Comparison of ENCODE assay signal across 16 mouse cellular contexts in genomic region chr11:117724604-117725301, GRCm38 (mm10). TPM values are rescaled to one million over a fixed set of nuclear protein-coding genes. Genes with fewer than 3 reads are reported as not detected.
DNase-seq lines count a peak whose midpoint lies in the region; ATAC-seq and TF ChIP-seq lines count a peak whose summit lies in the region.
"Had no signal": no experiment of that assay in that cellular context is flagged by ENCODE, and none has a peak within 500 bp of the region (broad histone marks: within the 10 kb centered on the region; RNA-seq: fewer than 3 reads in every experiment).

No protein-coding gene starts in this region.

- peaks cover 5 to 17% of the 10 kb centered on the region in 2 experiments for H3K4me1 ChIP-seq in MEL (ENCODE audit: control insufficient read depth in 1 of 2, insufficient read depth in 2 of 2, low read length in 2 of 2)
- H3K4me1 ChIP-seq: forebrain, embryonic 13.5 days had no signal

- no peak for TF ChIP-seq POLR2A in MEL (IDR thresholded peaks at IDR 0.05; ENCODE audit: control insufficient read depth in 1 of 2, insufficient read depth in 1 of 2, low read depth in 1 of 2, low read length in 2 of 2, poor library complexity in 1 of 2)

- intact Hi-C loops in gastrocnemius, adult 2 months (cut with DNase I) = no loop called here
- intact Hi-C loops in gastrocnemius, postnatal 36 days (cut with DNase I) = no loop called here

- H3K9me3 ChIP-seq in MEL (replicated peaks; ENCODE audit: insufficient read depth, low read length) = no peaks in the 10 kb centered on the region
- H3K9me3 ChIP-seq: embryonic facial prominence, embryonic 12.5 days; forebrain, embryonic 13.5 days; neural tube, embryonic 13.5 days had no signal

- TF ChIP-seq CTCF in gastrocnemius, adult 2 months (IDR thresholded peaks at IDR 0.05) = no peak
- no peak for TF ChIP-seq CTCF in MEL (IDR thresholded peaks at IDR 0.05 in 2 of 3, conservative IDR thresholded peaks at IDR 0.05 in 1 of 3; ENCODE audit: control insufficient read depth in 1 of 3, insufficient read depth in 1 of 3, low read depth in 2 of 3, low read length in 3 of 3, poor library complexity in 1 of 3, severe bottlenecking in 1 of 3)

- DNase-seq in gastrocnemius, adult 2 months = no peak
- no peak for DNase-seq in gastrocnemius, postnatal 36 days
- DNase-seq in MEL (ENCODE audit: low read depth, low spot score) = peak; percentile 64
- DNase-seq in skeletal muscle tissue, adult 2 months (ENCODE audit: low read depth, low spot score) = peak; percentile 25
- DNase-seq in cerebellum, postnatal 4 days (ENCODE audit: low spot score in 2 of 2) = no peak
- DNase-seq in urinary bladder, adult 2 months (ENCODE audit: low spot score) = no peak
- DNase-seq: cerebellum, adult 9-10 months; heart, adult 11 months; kidney, adult 18-20 months; lung, adult 2 months; right cerebral cortex, postnatal 14 days had no signal

- H3K9ac ChIP-seq in MEL (ENCODE audit: control insufficient read depth, low read depth, low read length, poor library complexity, severe bottlenecking) = no peak overlapping the region
- H3K9ac ChIP-seq: embryonic facial prominence, embryonic 12.5 days; forebrain, embryonic 13.5 days; neural tube, embryonic 13.5 days had no signal

- no peak for TF ChIP-seq EP300 in MEL (IDR thresholded peaks at IDR 0.05; ENCODE audit: low read depth in 1 of 2, low read length in 2 of 2)

- peak; percentile 91 for ATAC-seq in granulocyte monocyte progenitor cell, adult 5-6 weeks (replicated peaks; ENCODE audit: poor library complexity, severe bottlenecking)
- ATAC-seq in megakaryocyte-erythroid progenitor cell, adult 5-6 weeks (replicated peaks; ENCODE audit: low FRiP score, low TSS enrichment, poor library complexity, severe bottlenecking) = no peak
- ATAC-seq: forebrain, embryonic 13.5 days had no signal

- H3K36me3 ChIP-seq in MEL (ENCODE audit: control insufficient read depth in 1 of 2, insufficient read depth in 2 of 2, low read length in 2 of 2) = peaks cover 7 to 12% of the 10 kb centered on the region in 2 experiments

- no peak overlapping the region for H3K4me3 ChIP-seq in gastrocnemius, adult 2 months
- H3K4me3 ChIP-seq in MEL (ENCODE audit: control insufficient read depth in 1 of 2, insufficient read depth in 1 of 2, low read depth in 2 of 2, low read length in 2 of 2) = no peak overlapping the region
- H3K4me3 ChIP-seq: embryonic facial prominence, embryonic 12.5 days; forebrain, embryonic 13.5 days; neural tube, embryonic 13.5 days had no signal

- no peaks in the 10 kb centered on the region for H3K79me2 ChIP-seq in MEL (ENCODE audit: control insufficient read depth, insufficient read depth, low read length, poor library complexity)

- H3K27me3 ChIP-seq in MEL (ENCODE audit: control insufficient read depth in 1 of 2, insufficient read depth in 2 of 2, low read length in 2 of 2) = no peaks in the 10 kb centered on the region
- H3K27me3 ChIP-seq: embryonic facial prominence, embryonic 12.5 days; forebrain, embryonic 13.5 days; neural tube, embryonic 13.5 days had no signal

- TF ChIP-seq RAD21 in MEL (IDR thresholded peaks at IDR 0.05; ENCODE audit: low read depth, low read length) = no peak

- H3K27ac ChIP-seq in gastrocnemius, adult 2 months = peak overlapping the region; percentile 38
- H3K27ac ChIP-seq in MEL (ENCODE audit: control insufficient read depth, low read depth, low read length) = no peak overlapping the region
- H3K27ac ChIP-seq: embryonic facial prominence, embryonic 12.5 days; forebrain, embryonic 13.5 days; neural tube, embryonic 13.5 days had no signal

TF ChIP-seq in MEL, 35 proteins besides CTCF, POLR2A, EP300 and RAD21:
- 0 out of 2 replicates have a peak, but pooled peaks have one; percentile 42 for TF ChIP-seq TBP (IDR thresholded peaks at IDR 0.05; ENCODE audit: low read depth, low read length)
- TF ChIP-seq MYB (IDR thresholded peaks at IDR 0.05; ENCODE audit: low read depth, low read length) = no peak

RNA-seq across cellular contexts. Expression of gene Tmc8, which starts 57.1 kb away (rescaled TPM):
- 1 to 10 TPM; 1.0 TPM for total RNA-seq in gastrocnemius, adult 2 months (2021)
- 1 to 10 TPM; 1.2 to 1.7 TPM for total RNA-seq in gastrocnemius, postnatal 36 days (2021)
- 15.4 TPM in 2 replicates for total RNA-seq in MEL (2012; rRNA removed)
- 10 to 100 TPM in 1 of 2 experiments, not detected in 1; 23.5 TPM for polyA plus RNA-seq in MEL (2012; ENCODE audit: insufficient read depth in 1 of 2, insufficient read length in 2 of 2, low read depth in 1 of 2, low replicate concordance in 2 of 2, missing spikeins in 1 of 2)
- 1.5 and 3.6 TPM in 2 replicates for total RNA-seq in granulocyte monocyte progenitor cell, adult 5-6 weeks (2014; fragmentation: Nextera tagmentation)
- total RNA-seq in granulocyte monocyte progenitor cell, adult 5-6 weeks (2017) = 0.95 and 1.8 TPM in 2 replicates
- 3.1 and 3.4 TPM in 2 replicates for polyA plus RNA-seq in urinary bladder, adult 2 months (2012; rRNA removed)
- 16.2 and 38.2 TPM in 2 replicates for total RNA-seq in megakaryocyte-erythroid progenitor cell, adult 5-6 weeks (2014; fragmentation: Nextera tagmentation)
- 7.3 and 11.3 TPM in 2 replicates for total RNA-seq in megakaryocyte-erythroid progenitor cell, adult 5-6 weeks (2017)

RNA-seq across cellular contexts. Expression of gene Tmc6, which starts 57.2 kb away (rescaled TPM):
- 1 to 10 TPM; 4.3 to 4.5 TPM for total RNA-seq in gastrocnemius, adult 2 months (2021)
- total RNA-seq in gastrocnemius, postnatal 36 days (2021) = 1 to 10 TPM; 5.8 to 5.9 TPM
- total RNA-seq in MEL (2012; rRNA removed) = 52.0 and 61.2 TPM in 2 replicates
- 10 to 100 TPM in 1 of 2 experiments, not detected in 1; 48.8 TPM for polyA plus RNA-seq in MEL (2012; ENCODE audit: insufficient read depth in 1 of 2, insufficient read length in 2 of 2, low read depth in 1 of 2, low replicate concordance in 2 of 2, missing spikeins in 1 of 2)
- 32.7 and 71.6 TPM in 2 replicates for total RNA-seq in granulocyte monocyte progenitor cell, adult 5-6 weeks (2014; fragmentation: Nextera tagmentation)
- 12.6 and 20.6 TPM in 2 replicates for total RNA-seq in granulocyte monocyte progenitor cell, adult 5-6 weeks (2017)
- polyA plus RNA-seq in urinary bladder, adult 2 months (2012; rRNA removed) = 48.2 and 55.4 TPM in 2 replicates
- 101 and 172 TPM in 2 replicates for total RNA-seq in megakaryocyte-erythroid progenitor cell, adult 5-6 weeks (2014; fragmentation: Nextera tagmentation)
- 13.6 and 39.7 TPM in 2 replicates for total RNA-seq in megakaryocyte-erythroid progenitor cell, adult 5-6 weeks (2017)

Comparison
In these comparisons a context has a peak if more than half of its experiments do, and no peak if none do; other contexts are left out.
1. DNase-seq: peak in MEL (single experiment) and skeletal muscle tissue, adult 2 months (single experiment); none in gastrocnemius, adult 2 months (single experiment), gastrocnemius, postnatal 36 days (0 of 2), cerebellum, postnatal 4 days (0 of 2) and urinary bladder, adult 2 months (single experiment).